Mouse (Mus musculus): ENCODE measurements around the gene St8sia4. TPM values are rescaled to one million over a fixed set of nuclear protein-coding genes. Genes with fewer than 3 reads are reported as not detected.

St8sia4 gene
- total and polyA plus RNA-seq, 3 experiments, result 0.81 to 1.3 TPM; not detected in 1

DNA sequence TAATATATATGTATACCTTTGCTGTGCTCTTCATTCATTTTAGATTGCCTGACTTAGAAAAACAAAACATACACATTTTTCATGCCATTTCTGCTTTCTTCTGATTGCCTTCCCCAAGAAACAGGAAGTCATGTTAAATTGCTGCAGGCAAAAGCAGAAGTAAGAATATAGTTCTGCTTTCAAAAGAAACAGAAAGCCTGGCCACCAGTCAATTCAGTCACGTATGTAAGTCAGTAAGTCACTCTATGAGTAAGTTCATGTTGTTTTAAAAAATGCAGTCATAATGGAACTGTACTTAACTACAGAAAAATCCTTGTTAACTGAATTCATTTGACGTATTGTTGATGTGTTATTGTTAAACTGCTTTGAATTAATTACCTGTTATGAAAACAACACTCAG is 77.3 kb downstream of the St8sia4 start:
- H3K4me3 ChIP-seq (ENCODE audit: control insufficient read depth in 1 of 2, insufficient read depth in 1 of 2, low read depth in 2 of 2, low read length in 2 of 2), result peak overlapping the region in 1 of 2 experiments; percentile 36; a peak in 2 of 4 replicates
- no peaks in the 10 kb centered on the region for H3K79me2 ChIP-seq (ENCODE audit: control insufficient read depth, insufficient read depth, low read length, poor library complexity)
- no peaks in the 10 kb centered on the region for H3K27me3 ChIP-seq (ENCODE audit: control insufficient read depth in 1 of 2, insufficient read depth in 2 of 2, low read length in 2 of 2)
- peaks cover 0 to 15% of the 10 kb centered on the region in 2 experiments; a peak in 2 of 4 replicates for H3K36me3 ChIP-seq (ENCODE audit: control insufficient read depth in 1 of 2, insufficient read depth in 2 of 2, low read length in 2 of 2)
- H3K9me3 ChIP-seq (replicated peaks; ENCODE audit: insufficient read depth, low read length), result no peaks in the 10 kb centered on the region
- H3K27ac ChIP-seq (ENCODE audit: control insufficient read depth, low read depth, low read length), result no peak overlapping the region
- peaks cover 5 to 10% of the 10 kb centered on the region in 2 experiments for H3K4me1 ChIP-seq (ENCODE audit: control insufficient read depth in 1 of 2, insufficient read depth in 2 of 2, low read length in 2 of 2)
- peak; percentile 97 for DNase-seq (ENCODE audit: low read depth, low spot score)
- peak overlapping the region; percentile 52; the same call in 1 of the 2 replicates for H3K9ac ChIP-seq (ENCODE audit: control insufficient read depth, low read depth, low read length, poor library complexity, severe bottlenecking)
- TF ChIP-seq MXI1 (IDR thresholded peaks at IDR 0.05; ENCODE audit: low read depth, low read length) (peak; percentile 77), HCFC1 (IDR thresholded peaks at IDR 0.05; ENCODE audit: low read depth, low read length) (peak; percentile 50; the same call in 1 of the 2 replicates), BHLHE40 (IDR thresholded peaks at IDR 0.05; ENCODE audit: borderline replicate concordance, low read depth, low read length) (no peak), MEF2A (IDR thresholded peaks at IDR 0.05; ENCODE audit: extremely low read depth, insufficient replicate concordance, low read depth, low read length, poor library complexity, severe bottlenecking) (no peak), KAT2A (conservative IDR thresholded peaks at IDR 0.05; ENCODE audit: low read depth, low read length) (no peak), MAZ (IDR thresholded peaks at IDR 0.05; ENCODE audit: low read depth, low read length) (no peak), RAD21 (IDR thresholded peaks at IDR 0.05; ENCODE audit: low read depth, low read length) (no peak; the same call in none of the 2 replicates), ETS1 (IDR thresholded peaks at IDR 0.05; ENCODE audit: low read depth, low read length) (peak; percentile 82), JUND (IDR thresholded peaks at IDR 0.05; ENCODE audit: low read depth, low read length) (no peak), TAL1 (IDR thresholded peaks at IDR 0.05; ENCODE audit: low read length) (peak; percentile 47), E2F4 (IDR thresholded peaks at IDR 0.05; ENCODE audit: borderline replicate concordance, low read depth, low read length) (no peak), SIN3A (IDR thresholded peaks at IDR 0.05; ENCODE audit: low read length) (peak; percentile 87), CTCF (IDR thresholded peaks at IDR 0.05 in 2 of 3, conservative IDR thresholded peaks at IDR 0.05 in 1 of 3; ENCODE audit: control insufficient read depth in 1 of 3, insufficient read depth in 1 of 3, low read depth in 2 of 3, low read length in 3 of 3, poor library complexity in 1 of 3, severe bottlenecking in 1 of 3) (no peak), ELF1 (IDR thresholded peaks at IDR 0.05; ENCODE audit: low read depth, low read length) (peak; percentile 86), ZMIZ1 (IDR thresholded peaks at IDR 0.05; ENCODE audit: low read depth, low read length) (no peak), POLR2AphosphoS5 (IDR thresholded peaks at IDR 0.05; ENCODE audit: borderline replicate concordance, low read depth, low read length) (no peak), EP300 (IDR thresholded peaks at IDR 0.05; ENCODE audit: low read depth in 1 of 2, low read length in 2 of 2) (peak; percentile 82 to 98), MAFK (IDR thresholded peaks at IDR 0.05; ENCODE audit: borderline replicate concordance, low read depth, low read length) (no peak), MYC (IDR thresholded peaks at IDR 0.05; ENCODE audit: low read depth, low read length) (peak; percentile 79; the same call in 1 of the 2 replicates), NELFE (IDR thresholded peaks at IDR 0.05; ENCODE audit: low read depth, low read length) (no peak), ZNF384 (IDR thresholded peaks at IDR 0.05; ENCODE audit: low read depth, low read length) (no peak), NRF1 (IDR thresholded peaks at IDR 0.05; ENCODE audit: insufficient read depth, low read depth, low read length, poor library complexity, severe bottlenecking) (no peak), UBTF (IDR thresholded peaks at IDR 0.05; ENCODE audit: borderline replicate concordance, insufficient read depth, low read depth, low read length) (no peak), POLR2A (IDR thresholded peaks at IDR 0.05; ENCODE audit: control insufficient read depth in 1 of 2, insufficient read depth in 1 of 2, low read depth in 1 of 2, low read length in 2 of 2, poor library complexity in 1 of 2) (no peak), RCOR1 (IDR thresholded peaks at IDR 0.05; ENCODE audit: low read depth, low read length) (peak; percentile 88), USF2 (IDR thresholded peaks at IDR 0.05; ENCODE audit: borderline replicate concordance in 1 of 2, insufficient read depth in 1 of 2, low read depth in 1 of 2, low read length in 2 of 2) (no peak), MAX (IDR thresholded peaks at IDR 0.05; ENCODE audit: low read length) (no peak), CHD2 (IDR thresholded peaks at IDR 0.05; ENCODE audit: low read length) (peak; percentile 20; the same call in 1 of the 2 replicates), USF1 (IDR thresholded peaks at IDR 0.05; ENCODE audit: low read depth, low read length) (no peak), MYB (IDR thresholded peaks at IDR 0.05; ENCODE audit: low read depth, low read length) (no peak), SMC3 (IDR thresholded peaks at IDR 0.05; ENCODE audit: low read depth, low read length) (peak; percentile 22), CHD1 (IDR thresholded peaks at IDR 0.05; ENCODE audit: low read depth, low read length) (no peak), TBP (IDR thresholded peaks at IDR 0.05; ENCODE audit: low read depth, low read length) (peak; percentile 52; the same call in 1 of the 2 replicates), ZKSCAN1 (IDR thresholded peaks at IDR 0.05; ENCODE audit: low read depth, low read length) (no peak), GATA1 (IDR thresholded peaks at IDR 0.05; ENCODE audit: low read depth, low read length) (peak; percentile 61), GABPA (IDR thresholded peaks at IDR 0.05; ENCODE audit: low read depth, low read length) (no peak), TCF12 (IDR thresholded peaks at IDR 0.05; ENCODE audit: low read depth, low read length) (peak; percentile 61; the same call in 1 of the 2 replicates)

Data from MEL (cell line).